Mouse (Mus musculus) layer of hippocampus, postnatal 25 days (tissue): ENCODE data around the gene Gm48551. TPM values are rescaled to one million over a fixed set of nuclear protein-coding genes. Genes with fewer than 3 reads are reported as not detected.

Source experiments
- DNase-seq, 2 experiments: peaks; one replicate each; pipeline ENCODE4 v3.0.0; 2022; ENCODE audit warnings: mixed read lengths in 2 of 2, low spot score in 1 of 2; ENCODE audit errors: extremely low spot score in 1 of 2
- total RNA-seq, 2 experiments: library from RNA; stranded (reverse); gene quantifications; 2 replicates each; pipeline ENCODE4 v1.2.3; 2021

Gm48551 gene
- total RNA-seq, 2 experiments from 2014 or later, result 2.6 to 3.7 TPM

- DNase-seq, result peak; percentile 84
Measured at GRCm38 (mm10) chr10:81356991-81357844, 27.0 kb upstream of the Gm48551 start, which contains the start of gene Mfsd12. Gene Mfsd12, plus strand, starts transcription at chr10:81357491.

GRCm38 (mm10) chr10:81358209-81358608 is 26.1 kb upstream of the Gm48551 start:
- DNase-seq, result no peak

GRCm38 (mm10) chr10:81358841-81359240 is 25.4 kb upstream of the Gm48551 start:
- no peak for DNase-seq

- no peak for DNase-seq
Measured at GRCm38 (mm10) chr10:81360721-81361120, 23.5 kb upstream of the Gm48551 start.

- no peak for DNase-seq
Measured at GRCm38 (mm10) chr10:81362336-81362949, 21.8 kb upstream of the Gm48551 start.

GRCm38 (mm10) chr10:81363436-81364346 is 20.6 kb upstream of the Gm48551 start:
- DNase-seq, result no peak

- no peak for DNase-seq
Measured at GRCm38 (mm10) chr10:81364666-81365065, 19.6 kb upstream of the Gm48551 start.

- no peak for DNase-seq
Measured at GRCm38 (mm10) chr10:81365073-81365472, 19.2 kb upstream of the Gm48551 start.

- DNase-seq, result no peak
Measured at GRCm38 (mm10) chr10:81365672-81366476, 18.4 kb upstream of the Gm48551 start, which contains the start of gene 4930404N11Rik. Gene 4930404N11Rik, minus strand, starts transcription at chr10:81365816.

GRCm38 (mm10) chr10:81366477-81367206 is 17.6 kb upstream of the Gm48551 start:
- DNase-seq, result no peak

- DNase-seq, result no peak
Measured at GRCm38 (mm10) chr10:81367207-81367495, 17.1 kb upstream of the Gm48551 start.

GRCm38 (mm10) chr10:81375322-81375721 is 8.9 kb upstream of the Gm48551 start:
- no peak for DNase-seq

- no peak for DNase-seq
Measured at GRCm38 (mm10) chr10:81376561-81377361, 7.5 kb upstream of the Gm48551 start.

- no peak for DNase-seq
Measured at GRCm38 (mm10) chr10:81377362-81377664, 7.0 kb upstream of the Gm48551 start.

- no peak for DNase-seq
Measured at GRCm38 (mm10) chr10:81377793-81378552, 6.3 kb upstream of the Gm48551 start, which contains the start of gene Fzr1. Gene Fzr1, minus strand, starts transcription at chr10:81378516.

GRCm38 (mm10) chr10:81378553-81379182 is 5.6 kb upstream of the Gm48551 start:
- DNase-seq, result peak; percentile 99

GRCm38 (mm10) chr10:81379183-81379553 is 5.1 kb upstream of the Gm48551 start:
- DNase-seq, result no peak
